Mouse (Mus musculus): ENCODE measurements at regions not wholly inside any gene's neighbourhood (a gene's known extent, or its start where the extent isn't known, plus 50 kb on each side); places are given as distances from the start of the nearest gene placed in this dataset.
"Not testable (repeated sequence)": the region's sequence is repeated elsewhere in the genome, so short reads cannot be mapped to it uniquely, and the experiment has no call there.

DNA sequence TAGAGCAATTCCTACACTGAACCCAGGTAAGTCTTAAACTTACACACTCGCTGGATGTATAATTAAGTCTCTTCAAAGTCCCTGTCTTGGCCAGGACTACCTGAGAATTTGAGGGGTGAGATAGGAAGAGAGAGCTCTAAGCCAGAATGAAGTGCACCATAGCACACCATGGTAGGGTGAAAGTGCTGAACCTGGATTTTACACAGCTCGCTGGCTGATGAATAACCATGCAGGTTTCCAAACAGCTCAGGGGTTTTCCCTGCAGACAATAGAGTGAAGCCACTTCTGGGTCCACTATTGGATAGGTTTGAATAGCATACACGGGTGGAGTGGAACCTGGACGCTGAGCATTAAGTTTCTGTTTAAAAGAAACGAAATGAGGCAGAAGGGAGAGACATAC lies 180.7 kb upstream of the Plxna2 start:
- no peak for DNase-seq (ENCODE audit: low spot score in 2 of 2)

- no peak for DNase-seq (ENCODE audit: low spot score in 2 of 2)
Measured at GRCm38 (mm10) chr1:194435060-194435459, 183.0 kb upstream of the Plxna2 start.

GRCm38 (mm10) chr1:194428586-194428985 lies 189.4 kb upstream of the Plxna2 start:
- DNase-seq (ENCODE audit: low spot score in 2 of 2), result no peak

- no peak for DNase-seq (ENCODE audit: low spot score in 2 of 2)
Measured at GRCm38 (mm10) chr1:194426293-194426692, 191.7 kb upstream of the Plxna2 start.

GRCm38 (mm10) chr1:194424201-194424600 lies 193.8 kb upstream of the Plxna2 start:
- DNase-seq (ENCODE audit: low spot score in 2 of 2), result no peak

- no peak for DNase-seq (ENCODE audit: low spot score in 2 of 2)
Measured at GRCm38 (mm10) chr1:194412193-194412592, 205.8 kb upstream of the Plxna2 start.

GRCm38 (mm10) chr1:194411788-194412187 lies 206.2 kb upstream of the Plxna2 start:
- no peak for DNase-seq (ENCODE audit: low spot score in 2 of 2)

DNA sequence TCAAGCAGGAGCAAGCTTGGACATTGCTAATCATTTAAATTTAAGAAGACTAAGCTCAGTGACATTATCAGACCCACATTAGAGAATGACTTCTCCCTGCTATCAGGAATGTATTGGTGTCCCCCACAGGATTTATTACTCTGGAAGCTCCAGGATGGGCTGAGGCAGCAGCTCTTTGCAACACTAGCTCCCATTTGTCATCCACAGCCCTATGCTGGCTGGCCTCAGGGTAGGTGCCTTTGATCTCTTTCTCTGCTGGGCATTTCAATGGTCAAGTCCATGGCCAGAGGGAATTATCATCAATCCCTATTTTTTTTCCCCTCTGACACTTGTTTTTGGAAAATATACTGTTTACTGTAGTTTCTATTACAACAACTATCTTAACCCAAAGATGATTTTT lies 218.7 kb upstream of the Plxna2 start:
- no peak for DNase-seq (ENCODE audit: low spot score in 2 of 2)

DNA sequence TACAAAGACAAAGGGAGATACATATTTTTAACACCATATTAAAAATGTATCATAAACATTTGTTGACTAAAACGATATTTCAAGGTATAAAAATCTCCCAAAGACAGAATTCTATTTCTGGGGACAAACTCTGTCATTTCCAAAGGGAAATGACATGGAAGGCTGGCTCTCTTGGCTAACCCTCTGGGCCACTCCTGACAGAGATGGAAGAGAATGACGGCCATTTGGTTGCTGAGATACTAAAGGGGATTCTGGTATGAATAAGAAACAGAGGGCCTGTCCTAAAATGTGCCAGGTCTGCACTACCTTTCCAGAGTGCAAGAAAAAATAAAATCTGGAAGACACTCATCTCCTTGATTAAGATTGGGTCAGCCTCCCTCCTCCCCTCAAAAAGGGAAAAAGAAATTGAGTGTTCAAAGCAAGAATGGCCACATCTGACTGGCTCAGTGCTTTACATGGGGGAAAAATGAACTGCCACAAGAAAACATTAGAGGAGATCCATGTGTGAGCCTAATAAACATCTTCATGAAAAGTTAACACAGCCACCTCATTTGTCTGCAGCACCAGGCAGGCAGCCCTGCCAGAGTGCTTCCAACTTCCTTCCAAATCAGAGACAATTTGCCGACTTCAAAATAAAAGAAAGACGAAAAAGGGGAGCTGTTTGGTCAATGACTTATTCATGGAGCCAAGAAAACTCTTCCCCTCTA lies 221.1 kb upstream of the Plxna2 start:
- DNase-seq (ENCODE audit: low spot score in 2 of 2), result no peak

GRCm38 (mm10) chr1:194393720-194394119 lies 224.3 kb upstream of the Plxna2 start:
- DNase-seq (ENCODE audit: low spot score in 2 of 2), result no peak

DNA sequence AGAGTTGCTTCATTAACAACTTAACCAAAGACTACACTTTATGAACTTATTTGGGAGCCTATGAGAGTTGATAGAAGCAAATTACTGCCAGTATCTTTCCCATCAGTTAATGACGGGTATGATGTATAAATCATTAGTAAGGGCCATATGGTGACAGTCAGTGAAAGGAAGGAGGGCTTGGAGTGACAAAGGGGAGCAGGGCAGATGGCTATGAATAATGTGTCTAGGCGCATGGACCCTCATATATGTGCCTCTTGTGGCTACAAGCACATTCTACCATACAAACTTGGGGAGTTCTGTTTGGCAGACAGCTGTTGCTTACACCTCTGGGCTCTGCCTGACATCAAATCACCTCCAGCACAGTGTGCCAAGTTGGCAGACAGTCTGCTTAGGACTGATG lies 227.8 kb upstream of the Plxna2 start:
- no peak for DNase-seq (ENCODE audit: low spot score in 2 of 2)

GRCm38 (mm10) chr1:194378135-194378534 lies 239.9 kb upstream of the Plxna2 start:
- DNase-seq (ENCODE audit: low spot score in 2 of 2), result no peak

DNA sequence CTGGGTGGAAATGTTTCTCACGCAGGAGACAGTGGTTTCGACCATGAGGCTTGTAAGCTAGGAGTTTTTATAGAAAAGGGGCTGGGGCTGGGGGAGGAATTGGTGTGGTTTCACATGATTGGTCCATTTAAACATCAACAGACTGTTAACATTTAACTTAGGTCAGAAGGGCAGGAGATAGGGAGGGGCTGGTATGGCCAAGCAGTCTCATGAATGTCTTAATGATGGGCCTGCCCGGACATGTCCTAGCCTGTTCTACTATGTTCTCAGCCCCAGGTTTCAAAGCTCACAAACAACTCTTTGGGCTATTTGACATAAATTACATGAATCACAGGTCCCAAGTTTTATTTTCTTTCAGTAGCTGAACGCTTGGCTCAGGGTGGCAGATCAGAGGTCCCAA lies 244.5 kb upstream of the Plxna2 start:
- not testable (repeated sequence) for DNase-seq (ENCODE audit: low spot score in 2 of 2)

- DNase-seq (ENCODE audit: low spot score in 2 of 2), result no peak
Measured at GRCm38 (mm10) chr1:194363917-194364316, 254.1 kb upstream of the Plxna2 start.

DNA sequence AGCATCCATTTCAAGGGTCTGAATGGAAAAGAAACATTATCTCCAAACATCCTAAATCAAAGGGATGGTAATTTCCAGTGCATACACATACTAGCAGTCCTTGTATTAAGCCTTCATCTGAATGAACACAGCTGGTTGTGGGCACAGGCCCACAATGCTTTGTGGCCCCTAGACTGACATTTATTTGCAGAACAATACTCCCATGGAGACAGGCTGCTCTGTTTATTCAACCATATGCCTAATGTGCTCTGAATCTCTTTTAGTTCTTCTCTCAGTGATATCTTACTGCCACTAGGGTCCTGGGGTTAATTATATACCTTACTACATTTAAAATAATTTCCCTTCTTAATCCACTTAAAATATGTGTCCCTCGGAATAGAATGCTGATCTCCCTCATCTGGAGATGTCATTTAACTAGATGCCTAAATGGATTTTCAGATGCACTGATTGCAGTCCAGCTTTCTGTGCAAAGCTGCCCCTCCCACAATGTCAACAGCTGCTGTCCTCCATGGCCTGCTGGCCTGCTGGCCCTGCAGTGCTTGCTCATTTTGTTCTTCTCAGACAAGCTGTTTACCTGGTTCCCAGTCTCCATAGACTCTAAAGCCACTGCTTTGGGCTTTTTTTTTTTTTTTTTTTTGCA lies 254.8 kb upstream of the Plxna2 start:
- no peak for DNase-seq (ENCODE audit: low spot score in 2 of 2)

GRCm38 (mm10) chr1:194362298-194362697 lies 255.7 kb upstream of the Plxna2 start:
- DNase-seq (ENCODE audit: low spot score in 2 of 2), result no peak

- DNase-seq (ENCODE audit: low spot score in 2 of 2), result no peak
Measured at GRCm38 (mm10) chr1:194361316-194361715, 256.7 kb upstream of the Plxna2 start.

GRCm38 (mm10) chr1:194354332-194355120 lies 263.5 kb upstream of the Plxna2 start:
- no peak for DNase-seq (ENCODE audit: low spot score in 2 of 2)

DNA sequence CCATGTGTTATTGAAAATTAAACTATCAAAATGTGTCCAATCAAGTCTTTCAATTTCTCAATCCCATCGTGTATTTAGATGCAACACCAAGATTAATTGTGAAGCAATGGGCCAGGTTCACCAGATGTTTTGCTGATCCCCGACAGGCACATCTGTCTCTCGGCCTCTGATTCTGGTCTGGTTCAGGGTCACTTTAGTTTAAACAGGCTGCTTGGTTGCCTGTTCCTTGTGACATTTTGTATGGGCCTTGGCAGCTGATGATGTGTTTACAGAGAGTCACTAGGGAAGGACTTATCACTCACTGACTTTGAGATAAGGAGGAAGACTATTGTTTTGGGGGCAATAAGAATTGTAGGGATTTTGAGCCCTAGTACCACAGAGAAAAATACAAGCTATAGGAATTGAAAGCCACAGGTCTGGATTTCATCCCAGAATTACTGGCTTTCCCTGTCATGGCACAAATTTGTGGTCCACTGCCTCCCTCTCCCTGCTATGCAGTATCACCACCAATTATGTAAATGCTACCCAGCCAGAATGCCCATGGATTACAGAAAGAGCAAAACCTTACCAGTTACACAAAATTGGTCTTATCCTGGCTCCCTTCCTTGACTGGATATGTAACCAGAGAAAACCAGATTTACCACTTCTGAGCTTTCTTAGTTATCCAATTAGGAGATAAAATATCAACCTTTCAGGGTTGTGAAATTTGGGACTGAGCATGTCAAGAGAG lies 272.5 kb upstream of the Plxna2 start:
- DNase-seq (ENCODE audit: low spot score in 2 of 2), result no peak

DNA sequence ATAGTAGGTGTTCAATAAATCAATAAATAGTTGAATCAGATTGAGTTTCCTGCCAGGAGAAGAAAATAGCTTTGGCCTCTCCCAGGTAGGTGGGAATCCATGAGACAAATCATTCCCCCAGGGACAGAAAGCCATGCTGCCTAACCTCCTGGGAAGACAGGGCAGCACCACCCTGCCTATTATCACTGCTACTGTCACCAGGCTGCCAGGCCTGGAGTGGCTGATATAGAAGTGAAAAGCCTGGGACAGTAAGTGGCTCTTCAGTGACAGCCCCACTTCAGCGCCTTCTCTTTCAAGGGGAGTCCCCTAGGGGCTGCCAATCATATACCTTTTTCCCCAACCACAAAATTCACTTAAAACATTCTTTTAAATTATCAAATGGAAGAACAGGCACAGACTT lies 275.4 kb upstream of the Plxna2 start:
- DNase-seq (ENCODE audit: low spot score in 2 of 2), result no peak

- no peak for DNase-seq (ENCODE audit: low spot score in 2 of 2)
Measured at GRCm38 (mm10) chr1:194341758-194342157, 276.3 kb upstream of the Plxna2 start.

Data from spleen, postnatal 10 days (tissue).